Mouse (Mus musculus) hematopoietic stem cell, adult 5-6 weeks (primary cell): ENCODE measurements around the gene Svs6. TPM values are rescaled to one million over a fixed set of nuclear protein-coding genes. Genes with fewer than 3 reads are reported as not detected.

Source experiments
- total RNA-seq: library from RNA; stranded (forward); fragments of 172-1452, 232-1000 nt; gene quantifications from 2 replicates; pipeline ENCODE4 v1.2.3, GENCODE M21; 2017

Svs6 gene
- total RNA-seq, 1 experiment from 2014 or later = not detected

Other genes starting within 250 kb of the Svs6 start
- gene Stk4, start 246.4 kb upstream of the Svs6 start, total RNA-seq = 163 and 235 TPM in 2 replicates
- gene Tomm34, start 245.6 kb upstream of the Svs6 start, total RNA-seq = 44.8 and 46.7 TPM in 2 replicates
- gene Kcns1, start 145.6 kb upstream of the Svs6 start, total RNA-seq = 0.38 and 2.3 TPM in 2 replicates
- not detected in 2 replicates for gene Wfdc5, start 134.0 kb upstream of the Svs6 start, total RNA-seq
- not detected in 2 replicates for gene Wfdc12, start 126.1 kb upstream of the Svs6 start, total RNA-seq
- not detected in 2 replicates for gene Wfdc15a, start 116.6 kb upstream of the Svs6 start, total RNA-seq
- not detected in 2 replicates for gene Wfdc15b, start 95.1 kb upstream of the Svs6 start, total RNA-seq
- gene Svs2, start 78.3 kb upstream of the Svs6 start, total RNA-seq = not detected in 2 replicates
- not detected in 2 replicates for gene Svs3b, start 60.1 kb upstream of the Svs6 start, total RNA-seq
- gene Svs4, start 38.3 kb upstream of the Svs6 start, total RNA-seq = not detected in 2 replicates
- gene Svs3a, start 27.5 kb upstream of the Svs6 start, total RNA-seq = not detected in 2 replicates
- not detected in 2 replicates for gene Svs5, start 16.0 kb downstream of the Svs6 start, total RNA-seq
- gene Slpi, start 72.3 kb downstream of the Svs6 start, total RNA-seq = 5.4 and 12.8 TPM in 2 replicates
- not detected in 2 replicates for gene Rbpjl, start 86.4 kb downstream of the Svs6 start, total RNA-seq
- 0.31 TPM in 1 of 2 replicates, not detected in the other for gene Matn4, start 88.4 kb downstream of the Svs6 start, total RNA-seq
- gene Sdc4, start 127.1 kb downstream of the Svs6 start, total RNA-seq = 11.6 and 17.7 TPM in 2 replicates
- 17.0 and 20.7 TPM in 2 replicates for gene Sys1, start 140.2 kb downstream of the Svs6 start, total RNA-seq
- 1.7 TPM in 1 of 2 replicates, not detected in the other for gene Gm20458, start 144.2 kb downstream of the Svs6 start, total RNA-seq
- not detected in 2 replicates for gene Trp53tg5, start 157.0 kb downstream of the Svs6 start, total RNA-seq
- 1.6 TPM in 1 of 2 replicates, not detected in the other for gene Dbndd2, start 169.4 kb downstream of the Svs6 start, total RNA-seq
- 28.1 and 28.2 TPM in 2 replicates for gene Pigt, start 180.8 kb downstream of the Svs6 start, total RNA-seq
- 7.5 and 11.6 TPM in 2 replicates for gene Wfdc2, start 245.7 kb downstream of the Svs6 start, total RNA-seq